Mouse (Mus musculus): ENCODE measurements at regions not wholly inside any gene's neighbourhood (a gene's known extent, or its start where the extent isn't known, plus 50 kb on each side); places are given as distances from the start of the nearest gene placed in this dataset.

DNA sequence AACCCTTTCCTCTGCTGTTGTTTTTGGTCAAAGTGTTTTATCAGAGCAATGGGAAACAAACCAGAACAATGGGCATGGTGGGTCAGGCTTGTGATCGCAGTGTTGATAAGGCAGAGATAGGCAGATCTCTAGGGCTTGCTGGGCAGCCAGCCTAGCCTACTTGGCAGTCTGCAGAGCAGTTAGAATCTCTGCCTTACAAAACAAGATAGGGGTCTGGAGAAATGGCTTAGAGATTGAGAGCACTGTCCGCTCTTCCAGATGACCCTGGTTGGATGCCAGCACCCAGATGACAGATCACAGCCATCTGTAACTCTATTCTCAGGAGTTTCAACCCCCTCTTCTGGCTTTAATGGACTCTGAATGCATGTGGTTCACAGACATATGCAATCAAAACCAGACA is 289.7 kb upstream of the Thsd7b start:
- H3K4me1 ChIP-seq (ENCODE audit: insufficient read depth), result no peaks in the 10 kb centered on the region
- no peaks in the 10 kb centered on the region for H3K36me3 ChIP-seq (ENCODE audit: insufficient read depth)
- ATAC-seq (no peak), DNase-seq (no peak)
- no peak overlapping the region for H3K4me2 ChIP-seq (ENCODE audit: low read depth)
- no peaks in the 10 kb centered on the region for H3K27me3 ChIP-seq (ENCODE audit: insufficient read depth, low read length)
- no peak overlapping the region for H3K9ac ChIP-seq
- H3K9me3 ChIP-seq (ENCODE audit: low read length), result no peaks in the 10 kb centered on the region
- WGBS, result 74% methylated on average over 2 of the region's 2 CpGs
- no peak overlapping the region for H3K4me3 ChIP-seq (ENCODE audit: low read depth, low read length)
- no peak for TF ChIP-seq CTCF (IDR thresholded peaks at IDR 0.05; ENCODE audit: low read depth)
- H3K27ac ChIP-seq (ENCODE audit: low read depth, low read length), result no peak overlapping the region

DNA sequence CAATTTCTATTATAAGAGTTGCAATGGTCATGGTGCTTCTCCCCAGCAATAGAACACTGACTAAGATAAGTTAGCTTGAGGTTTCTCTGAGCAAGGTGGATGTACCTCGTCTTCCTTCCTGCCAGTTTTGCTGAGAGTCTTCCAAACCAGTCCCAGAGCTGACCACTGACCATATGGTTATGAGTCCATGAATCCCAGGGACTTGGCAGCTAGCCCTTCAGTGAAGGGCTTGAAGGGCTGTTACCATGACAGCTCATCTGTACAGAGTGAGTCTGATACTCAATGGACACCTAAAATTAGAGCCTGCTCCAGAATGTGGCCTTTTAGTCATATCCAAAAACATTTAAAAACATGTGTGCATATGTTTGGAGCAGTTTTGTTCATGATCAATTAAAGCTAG is 297.5 kb upstream of the Thsd7b start:
- Histone ChIP-seq H3K27me3 (ENCODE audit: insufficient read depth, low read length) (no peaks in the 10 kb centered on the region), H3K27ac (ENCODE audit: low read depth, low read length) (no peak overlapping the region), H3K4me3 (ENCODE audit: low read depth, low read length) (no peak overlapping the region), H3K4me1 (ENCODE audit: insufficient read depth) (no peaks in the 10 kb centered on the region), H3K36me3 (ENCODE audit: insufficient read depth) (no peaks in the 10 kb centered on the region), H3K9ac (no peak overlapping the region), H3K9me3 (ENCODE audit: low read length) (no peaks in the 10 kb centered on the region), H3K4me2 (ENCODE audit: low read depth) (no peak overlapping the region)
- TF ChIP-seq CTCF (IDR thresholded peaks at IDR 0.05; ENCODE audit: low read depth), result no peak
- ATAC-seq, result no peak
- no peak for DNase-seq
- WGBS, result 80% methylated on average over 1 of the region's 1 CpGs

- DNase-seq (peak; percentile 34), ATAC-seq (peak; percentile 40)
- Histone ChIP-seq H3K27ac (ENCODE audit: low read depth, low read length) (no peak overlapping the region), H3K9ac (no peak overlapping the region), H3K4me1 (ENCODE audit: insufficient read depth) (no peaks in the 10 kb centered on the region), H3K27me3 (ENCODE audit: insufficient read depth, low read length) (no peaks in the 10 kb centered on the region), H3K9me3 (ENCODE audit: low read length) (no peaks in the 10 kb centered on the region), H3K4me2 (ENCODE audit: low read depth) (no peak overlapping the region), H3K36me3 (ENCODE audit: insufficient read depth) (no peaks in the 10 kb centered on the region), H3K4me3 (ENCODE audit: low read depth, low read length) (no peak overlapping the region)
- no peak for TF ChIP-seq CTCF (IDR thresholded peaks at IDR 0.05; ENCODE audit: low read depth)
- 16% methylated on average over 2 of the region's 2 CpGs for WGBS
Observed at GRCm38 (mm10) chr1:128951436-128951835, 321.7 kb upstream of the Thsd7b start.

DNA sequence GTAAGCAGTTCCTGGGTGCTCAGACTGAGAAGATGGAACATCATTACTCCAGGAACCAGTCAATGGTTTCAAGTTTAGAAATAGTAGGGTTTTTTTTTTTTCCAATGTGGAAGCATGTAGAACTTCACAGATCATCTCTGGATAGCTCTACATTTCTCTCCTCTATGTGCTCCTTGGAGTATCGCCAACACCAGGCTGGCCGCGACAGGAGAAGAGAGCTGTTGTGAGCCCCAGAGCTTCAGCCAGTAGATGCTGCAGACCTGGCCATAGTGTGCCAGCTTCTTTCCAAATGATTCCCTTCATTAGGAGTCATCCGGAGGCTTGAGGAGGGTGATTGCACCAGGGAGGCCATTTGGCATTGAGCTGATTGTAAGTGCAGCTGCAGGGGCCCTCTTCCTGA is 322.6 kb upstream of the Thsd7b start:
- WGBS, result 72% methylated on average over 4 of the region's 4 CpGs
- TF ChIP-seq CTCF (IDR thresholded peaks at IDR 0.05; ENCODE audit: low read depth), result no peak
- ATAC-seq, result no peak

DNA sequence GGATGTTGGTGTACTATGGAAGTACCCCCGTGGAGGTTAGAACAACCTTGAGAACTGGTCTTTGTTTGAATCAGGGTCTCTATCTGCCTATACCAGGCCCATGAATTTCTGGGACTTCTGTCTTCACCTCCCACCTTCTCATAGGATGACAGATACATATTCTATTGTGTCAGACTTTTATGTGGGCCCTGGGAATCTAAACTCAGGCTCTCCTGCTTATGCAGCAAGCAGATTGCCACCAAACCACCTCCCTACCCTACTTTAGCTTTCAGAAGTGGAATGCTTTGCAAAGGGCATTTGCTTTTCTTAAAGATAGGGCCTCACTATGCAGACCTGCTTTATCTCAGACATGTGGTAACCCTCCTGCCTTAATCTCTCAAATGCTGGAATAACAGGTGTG is 322.7 kb upstream of the Cxcr4 start:
- Histone ChIP-seq H3K9ac (no peak overlapping the region), H3K36me3 (ENCODE audit: insufficient read depth) (no peaks in the 10 kb centered on the region), H3K9me3 (ENCODE audit: low read length) (no peaks in the 10 kb centered on the region), H3K4me1 (ENCODE audit: insufficient read depth) (no peaks in the 10 kb centered on the region), H3K4me3 (ENCODE audit: low read depth, low read length) (no peak overlapping the region), H3K27ac (ENCODE audit: low read depth, low read length) (no peak overlapping the region), H3K4me2 (ENCODE audit: low read depth) (no peak overlapping the region), H3K27me3 (ENCODE audit: insufficient read depth, low read length) (no peaks in the 10 kb centered on the region)
- no peak for TF ChIP-seq CTCF (IDR thresholded peaks at IDR 0.05; ENCODE audit: low read depth)
- ATAC-seq (no peak), DNase-seq (no peak)
- 79% methylated on average over 1 of the region's 1 CpGs for WGBS

More for the DNA sequence above, 322.6 kb upstream of the Thsd7b start:
- Histone ChIP-seq H3K27me3 (ENCODE audit: insufficient read depth, low read length) (no peaks in the 10 kb centered on the region), H3K4me2 (ENCODE audit: low read depth) (no peak overlapping the region), H3K27ac (ENCODE audit: low read depth, low read length) (no peak overlapping the region), H3K36me3 (ENCODE audit: insufficient read depth) (no peaks in the 10 kb centered on the region), H3K9me3 (ENCODE audit: low read length) (no peaks in the 10 kb centered on the region), H3K9ac (no peak overlapping the region), H3K4me1 (ENCODE audit: insufficient read depth) (no peaks in the 10 kb centered on the region), H3K4me3 (ENCODE audit: low read depth, low read length) (no peak overlapping the region)
- no peak for DNase-seq

DNA sequence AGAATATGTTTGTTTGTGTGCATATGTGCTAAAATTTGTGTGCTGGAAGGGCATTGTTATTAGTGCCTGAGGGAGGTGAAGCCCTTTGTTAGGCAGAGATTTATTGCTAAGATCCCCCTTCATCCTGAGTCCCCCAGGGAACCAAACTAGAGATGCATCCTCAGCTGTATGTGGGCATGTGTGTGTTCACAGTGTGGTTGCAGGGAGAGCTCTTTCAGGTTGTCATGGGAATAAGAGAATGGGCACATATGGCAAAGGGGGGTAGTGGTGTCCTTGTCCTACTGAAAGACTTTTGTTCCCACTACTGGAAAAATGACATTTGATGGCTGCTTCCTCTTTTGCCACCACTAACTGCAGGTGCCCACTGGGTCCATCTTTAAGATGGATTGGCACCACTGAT is 320.4 kb upstream of the Cxcr4 start:
- no peak for DNase-seq
- Histone ChIP-seq H3K4me2 (ENCODE audit: low read depth) (no peak overlapping the region), H3K27me3 (ENCODE audit: insufficient read depth, low read length) (no peaks in the 10 kb centered on the region), H3K9ac (no peak overlapping the region), H3K36me3 (ENCODE audit: insufficient read depth) (no peaks in the 10 kb centered on the region), H3K27ac (ENCODE audit: low read depth, low read length) (no peak overlapping the region), H3K4me3 (ENCODE audit: low read depth, low read length) (no peak overlapping the region), H3K4me1 (ENCODE audit: insufficient read depth) (no peaks in the 10 kb centered on the region), H3K9me3 (ENCODE audit: low read length) (no peaks in the 10 kb centered on the region)
- no peak for TF ChIP-seq CTCF (IDR thresholded peaks at IDR 0.05; ENCODE audit: low read depth)
- ATAC-seq, result no peak; the same call in 1 of the 2 replicates

DNA sequence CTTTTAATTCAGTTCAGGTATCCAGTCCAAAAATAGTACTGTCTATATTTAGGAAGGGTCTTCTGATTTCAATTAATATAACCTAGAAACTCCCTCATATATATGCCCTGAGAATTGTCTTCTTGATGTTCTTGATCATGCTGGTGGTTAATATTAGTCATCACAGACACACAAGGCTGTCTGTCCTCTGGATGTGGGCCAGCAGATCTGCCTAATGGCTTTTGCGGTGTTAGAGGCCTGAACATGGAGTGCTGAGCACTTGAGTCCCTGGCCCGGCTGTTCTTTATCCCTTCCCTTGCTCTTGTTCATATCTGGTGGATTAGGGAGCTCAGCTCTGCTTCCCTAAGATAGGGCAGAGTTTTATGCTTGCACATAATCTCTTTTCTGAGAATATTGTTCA is 315.5 kb upstream of the Cxcr4 start:
- Histone ChIP-seq H3K36me3 (ENCODE audit: insufficient read depth) (no peaks in the 10 kb centered on the region), H3K9me3 (ENCODE audit: low read length) (no peaks in the 10 kb centered on the region), H3K27me3 (ENCODE audit: insufficient read depth, low read length) (no peaks in the 10 kb centered on the region), H3K9ac (no peak overlapping the region), H3K4me1 (ENCODE audit: insufficient read depth) (no peaks in the 10 kb centered on the region), H3K27ac (ENCODE audit: low read depth, low read length) (no peak overlapping the region), H3K4me3 (ENCODE audit: low read depth, low read length) (no peak overlapping the region), H3K4me2 (ENCODE audit: low read depth) (no peak overlapping the region)
- no peak for ATAC-seq
- TF ChIP-seq CTCF (IDR thresholded peaks at IDR 0.05; ENCODE audit: low read depth), result no peak
- no peak for DNase-seq
- WGBS, result 62% methylated on average over 2 of the region's 2 CpGs

DNA sequence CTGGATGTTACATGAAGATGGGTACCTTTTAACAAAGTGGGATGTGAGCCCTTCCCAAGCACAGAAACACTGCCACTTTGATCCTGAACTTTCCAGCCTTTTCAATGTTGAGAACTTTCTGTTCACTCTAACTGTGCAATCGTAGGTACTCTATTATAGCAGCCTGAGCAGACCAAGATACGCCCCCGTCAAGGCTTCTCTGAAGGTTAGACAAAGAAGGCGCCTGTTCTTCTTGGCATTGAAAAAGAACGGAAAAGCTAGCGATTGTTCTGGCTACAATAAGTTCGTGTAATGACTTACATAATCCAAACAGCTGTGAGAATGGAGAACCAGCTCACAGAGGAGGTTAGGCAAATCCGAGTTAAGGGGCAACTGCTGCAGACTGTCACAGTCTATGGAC is 305.9 kb upstream of the Cxcr4 start:
- Histone ChIP-seq H3K4me3 (ENCODE audit: low read depth, low read length) (no peak overlapping the region), H3K4me2 (ENCODE audit: low read depth) (no peak overlapping the region), H3K36me3 (ENCODE audit: insufficient read depth) (no peaks in the 10 kb centered on the region), H3K9me3 (ENCODE audit: low read length) (no peaks in the 10 kb centered on the region), H3K4me1 (ENCODE audit: insufficient read depth) (no peaks in the 10 kb centered on the region), H3K27ac (ENCODE audit: low read depth, low read length) (no peak overlapping the region), H3K9ac (no peak overlapping the region), H3K27me3 (ENCODE audit: insufficient read depth, low read length) (no peaks in the 10 kb centered on the region)
- peak; percentile 59; the same call in 1 of the 2 replicates for ATAC-seq
- no peak for DNase-seq
- WGBS, result 44% methylated on average over 8 of the region's 8 CpGs
- TF ChIP-seq CTCF (IDR thresholded peaks at IDR 0.05; ENCODE audit: low read depth), result no peak
